Mouse (Mus musculus) T-helper 1 cell (primary cell): ENCODE measurements around the gene Zscan4-ps1.
"Not testable (repeated sequence)": the region's sequence is repeated elsewhere in the genome, so short reads cannot be mapped to it uniquely, and the experiment has no call there.

Experiments used
- in situ Hi-C: fragments of 300-600 bp; cut with MboI, MseI; formaldehyde crosslinking; loops from one replicate; pipeline ENCODE4 v1.15.1; 2025; ENCODE audit warnings: high pct_unique_total_duplicates

Gene Zscan4-ps1

DNA sequence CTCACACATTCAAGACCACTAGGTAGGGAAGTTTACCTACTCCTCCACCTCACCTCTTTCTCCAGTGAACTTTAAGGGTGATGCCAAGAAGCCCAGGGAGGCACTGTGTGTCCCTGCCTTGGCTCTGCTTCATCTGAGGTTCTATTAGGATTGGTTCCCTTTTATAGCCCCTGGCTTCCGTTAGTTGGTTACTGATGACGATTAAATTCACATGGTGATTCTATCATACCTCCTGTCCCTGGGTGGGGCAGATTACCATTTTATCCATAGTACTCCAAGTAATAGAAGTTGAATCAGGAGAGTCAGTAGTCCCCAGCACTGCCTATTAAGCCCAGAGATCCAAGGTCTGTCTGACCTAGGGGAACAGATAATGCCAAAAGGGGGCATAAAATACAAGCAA, at the start of gene Zscan4-ps1:
TSS of gene Zscan4-ps1 (minus strand) at position 101 of the 400 bp plus-strand sequence.
- in situ Hi-C loops = not testable (repeated sequence)
